Mouse (Mus musculus) embryonic fibroblast, embryonic 13.5 days (primary cell): ENCODE data around the gene Spata25.

Experiments
- CTCF ChIP-seq: IDR thresholded peaks from 2 replicates; pipeline ENCODE4 v1.5.1; 2011; ENCODE audit warnings: mild to moderate bottlenecking, control low read depth, low read length, moderate library complexity, borderline replicate concordance; ENCODE audit not compliant: insufficient read depth
- POLR2A ChIP-seq: IDR thresholded peaks from 2 replicates; pipeline ENCODE4 v1.6.1; 2011; ENCODE audit warnings: low read depth, mild to moderate bottlenecking, control low read depth, low read length, moderate library complexity

GRCm38 (mm10) chr2:164777246-164778014 is 50.9 kb downstream of the Spata25 start:
- TF ChIP-seq CTCF (no peak), POLR2A (no peak)
